Mouse (Mus musculus): Measurements from ENCODE around the gene Robo1. TPM values are rescaled to one million over a fixed set of nuclear protein-coding genes. Genes with fewer than 3 reads are reported as not detected.

Gene Robo1
- polyA plus RNA-seq, 1 experiment = 2.2 TPM

GRCm38 (mm10) chr16:72778520-72778919 is 470.4 kb downstream of the Robo1 start:
- Histone ChIP-seq H3K27me3 (replicated peaks; ENCODE audit: control insufficient read depth, insufficient read depth, low read length) (no peaks in the 10 kb centered on the region), H3K4me1 (ENCODE audit: control insufficient read depth, insufficient read depth, low read length) (no peaks in the 10 kb centered on the region), H3K4me3 (ENCODE audit: insufficient read depth, low read depth, low read length) (no peak overlapping the region), H3K36me3 (ENCODE audit: control insufficient read depth, insufficient read depth, low read length) (no peaks in the 10 kb centered on the region), H3K27ac (ENCODE audit: insufficient read depth, low read depth, low read length) (no peak overlapping the region)
- no peak for DNase-seq
- WGBS = 74% methylated on average over 9 of the region's 9 CpGs
- TF ChIP-seq CTCF (conservative IDR thresholded peaks at IDR 0.05; ENCODE audit: insufficient read depth, insufficient read length, low read depth, low read length) (no peak), POLR2A (IDR thresholded peaks at IDR 0.05; ENCODE audit: low read depth, low read length) (no peak)

- H3K4me1 ChIP-seq (ENCODE audit: control insufficient read depth, insufficient read depth, low read length) = no peaks in the 10 kb centered on the region
- WGBS = 87% methylated on average over 6 of the region's 6 CpGs
These were observed 474.1 kb downstream of the Robo1 start for GRCm38 (mm10) chr16:72782171-72782570.

GRCm38 (mm10) chr16:72786079-72786478 is 478.0 kb downstream of the Robo1 start:
- no peak for DNase-seq
- Histone ChIP-seq H3K4me1 (ENCODE audit: control insufficient read depth, insufficient read depth, low read length) (no peaks in the 10 kb centered on the region), H3K4me3 (ENCODE audit: insufficient read depth, low read depth, low read length) (no peak overlapping the region), H3K36me3 (ENCODE audit: control insufficient read depth, insufficient read depth, low read length) (no peaks in the 10 kb centered on the region), H3K27ac (ENCODE audit: insufficient read depth, low read depth, low read length) (no peak overlapping the region), H3K27me3 (replicated peaks; ENCODE audit: control insufficient read depth, insufficient read depth, low read length) (no peaks in the 10 kb centered on the region)
- 95% methylated on average over 6 of the region's 6 CpGs for WGBS
- no peak for TF ChIP-seq CTCF (conservative IDR thresholded peaks at IDR 0.05; ENCODE audit: insufficient read depth, insufficient read length, low read depth, low read length)
- no peak for TF ChIP-seq POLR2A (IDR thresholded peaks at IDR 0.05; ENCODE audit: low read depth, low read length)

More at GRCm38 (mm10) chr16:72782171-72782570, 474.1 kb downstream of the Robo1 start:
- Histone ChIP-seq H3K27me3 (replicated peaks; ENCODE audit: control insufficient read depth, insufficient read depth, low read length) (no peaks in the 10 kb centered on the region), H3K4me3 (ENCODE audit: insufficient read depth, low read depth, low read length) (no peak overlapping the region), H3K27ac (ENCODE audit: insufficient read depth, low read depth, low read length) (no peak overlapping the region), H3K36me3 (ENCODE audit: control insufficient read depth, insufficient read depth, low read length) (no peaks in the 10 kb centered on the region)
- TF ChIP-seq CTCF (conservative IDR thresholded peaks at IDR 0.05; ENCODE audit: insufficient read depth, insufficient read length, low read depth, low read length) = no peak
- TF ChIP-seq POLR2A (IDR thresholded peaks at IDR 0.05; ENCODE audit: low read depth, low read length) = no peak
- DNase-seq = no peak

- H3K27ac ChIP-seq (ENCODE audit: insufficient read depth, low read depth, low read length) = no peak overlapping the region
- TF ChIP-seq POLR2A (IDR thresholded peaks at IDR 0.05; ENCODE audit: low read depth, low read length) (no peak), CTCF (conservative IDR thresholded peaks at IDR 0.05; ENCODE audit: insufficient read depth, insufficient read length, low read depth, low read length) (no peak)
- no peaks in the 10 kb centered on the region for H3K4me1 ChIP-seq (ENCODE audit: control insufficient read depth, insufficient read depth, low read length)
- H3K27me3 ChIP-seq (replicated peaks; ENCODE audit: control insufficient read depth, insufficient read depth, low read length) = no peaks in the 10 kb centered on the region
- no peaks in the 10 kb centered on the region for H3K36me3 ChIP-seq (ENCODE audit: control insufficient read depth, insufficient read depth, low read length)
- no peak overlapping the region for H3K4me3 ChIP-seq (ENCODE audit: insufficient read depth, low read depth, low read length)
- 80% methylated on average over 5 of the region's 5 CpGs for WGBS
- DNase-seq = no peak
These were observed 478.5 kb downstream of the Robo1 start for GRCm38 (mm10) chr16:72786636-72787035.

- no peak for DNase-seq
- TF ChIP-seq POLR2A (IDR thresholded peaks at IDR 0.05; ENCODE audit: low read depth, low read length) (no peak), CTCF (conservative IDR thresholded peaks at IDR 0.05; ENCODE audit: insufficient read depth, insufficient read length, low read depth, low read length) (no peak)
- no peak overlapping the region for H3K27ac ChIP-seq (ENCODE audit: insufficient read depth, low read depth, low read length)
- no peaks in the 10 kb centered on the region for H3K36me3 ChIP-seq (ENCODE audit: control insufficient read depth, insufficient read depth, low read length)
- WGBS = 58% methylated on average over 7 of the region's 7 CpGs
- no peaks in the 10 kb centered on the region for H3K4me1 ChIP-seq (ENCODE audit: control insufficient read depth, insufficient read depth, low read length)
- no peak overlapping the region for H3K4me3 ChIP-seq (ENCODE audit: insufficient read depth, low read depth, low read length)
- no peaks in the 10 kb centered on the region for H3K27me3 ChIP-seq (replicated peaks; ENCODE audit: control insufficient read depth, insufficient read depth, low read length)
These were observed 479.9 kb downstream of the Robo1 start for GRCm38 (mm10) chr16:72788017-72788416.

- Histone ChIP-seq H3K36me3 (ENCODE audit: control insufficient read depth, insufficient read depth, low read length) (no peaks in the 10 kb centered on the region), H3K4me3 (ENCODE audit: insufficient read depth, low read depth, low read length) (no peak overlapping the region), H3K27ac (ENCODE audit: insufficient read depth, low read depth, low read length) (no peak overlapping the region), H3K27me3 (replicated peaks; ENCODE audit: control insufficient read depth, insufficient read depth, low read length) (no peaks in the 10 kb centered on the region), H3K4me1 (ENCODE audit: control insufficient read depth, insufficient read depth, low read length) (no peaks in the 10 kb centered on the region)
- no peak for TF ChIP-seq POLR2A (IDR thresholded peaks at IDR 0.05; ENCODE audit: low read depth, low read length)
- TF ChIP-seq CTCF (conservative IDR thresholded peaks at IDR 0.05; ENCODE audit: insufficient read depth, insufficient read length, low read depth, low read length) = no peak
- WGBS = 94% methylated on average over 9 of the region's 9 CpGs
- DNase-seq = no peak
These were observed 483.1 kb downstream of the Robo1 start for GRCm38 (mm10) chr16:72791181-72791705.

GRCm38 (mm10) chr16:72794692-72795378 is 486.7 kb downstream of the Robo1 start:
- H3K36me3 ChIP-seq (ENCODE audit: control insufficient read depth, insufficient read depth, low read length) = no peaks in the 10 kb centered on the region
- H3K4me3 ChIP-seq (ENCODE audit: insufficient read depth, low read depth, low read length) = no peak overlapping the region
- H3K4me1 ChIP-seq (ENCODE audit: control insufficient read depth, insufficient read depth, low read length) = no peaks in the 10 kb centered on the region
- DNase-seq = no peak
- 68% methylated on average over 6 of the region's 6 CpGs for WGBS
- no peak overlapping the region for H3K27ac ChIP-seq (ENCODE audit: insufficient read depth, low read depth, low read length)
- no peaks in the 10 kb centered on the region for H3K27me3 ChIP-seq (replicated peaks; ENCODE audit: control insufficient read depth, insufficient read depth, low read length)
- no peak for TF ChIP-seq CTCF (conservative IDR thresholded peaks at IDR 0.05; ENCODE audit: insufficient read depth, insufficient read length, low read depth, low read length)
